Mouse (Mus musculus) intestine, postnatal 0 days (tissue): ENCODE results near the gene Morn1. TPM values are rescaled to one million over a fixed set of nuclear protein-coding genes. Genes with fewer than 3 reads are reported as not detected.
A peak's percentile ranks its signal among the peaks of the same experiment; 100 is the strongest.

Experiments
- ATAC-seq: fragments of 200-750 bp; cut with Nextera tagmentation; 2 replicates; pipeline ENCODE4 v1.8.0; 2017; ENCODE audit warnings: mild to moderate bottlenecking, moderate TSS enrichment, moderate library complexity
- H3K27ac ChIP-seq: fragments of 300-500 bp; sonication (generic); 2 replicates; pipeline ENCODE4 v1.5.1; 2014; ENCODE audit warnings: mild to moderate bottlenecking, low read depth, low read length, moderate library complexity
- H3K27me3 ChIP-seq: fragments of 300-500 bp; sonication (generic); replicated peaks from 2 replicates; pipeline ENCODE4 v1.6.1; 2014; ENCODE audit warnings: low read length, mixed read lengths; ENCODE audit not compliant: control insufficient read depth, insufficient read depth
- H3K36me3 ChIP-seq: fragments of 300-500 bp; sonication (generic); 2 replicates; pipeline ENCODE4 v1.6.1; 2014; ENCODE audit warnings: mild to moderate bottlenecking, moderate library complexity; ENCODE audit not compliant: control insufficient read depth, insufficient read depth
- H3K4me1 ChIP-seq: fragments of 300-500 bp; sonication (generic); replicated peaks from 2 replicates; pipeline ENCODE4 v1.6.1; 2014; ENCODE audit warnings: antibody characterized with exemption, low read length, mixed read lengths; ENCODE audit not compliant: control insufficient read depth, insufficient read depth
- H3K4me2 ChIP-seq: fragments of 300-500 bp; sonication (generic); replicated peaks from 2 replicates; pipeline ENCODE4 v1.6.1; 2014; ENCODE audit warnings: low read depth, mild to moderate bottlenecking, moderate library complexity
- H3K4me3 ChIP-seq: fragments of 300-500 bp; sonication (generic); 2 replicates; pipeline ENCODE4 v1.5.1; 2014; ENCODE audit warnings: low read depth, low read length
- H3K9ac ChIP-seq: fragments of 300-500 bp; sonication (generic); 2 replicates; pipeline ENCODE4 v1.6.1; 2014; ENCODE audit warnings: mild to moderate bottlenecking, low read depth, low read length
- H3K9me3 ChIP-seq: fragments of 300-500 bp; sonication (generic); 2 replicates; pipeline ENCODE4 v1.6.1; 2016; ENCODE audit warnings: mixed run types; ENCODE audit not compliant: control insufficient read depth
- CTCF ChIP-seq: sonication (generic); IDR thresholded peaks from 2 replicates; pipeline ENCODE4 v1.5.1; 2016; ENCODE audit warnings: low read depth, mild to moderate bottlenecking, control low read depth, antibody characterized with exemption, moderate library complexity
- WGBS: fragments of 180-500 bp; shearing (Covaris S2); extraction: QIAGEN DNeasy Blood & Tissue Kit; methylation state at CpG from one replicate; pipeline ENCODE4 v1.1.7; 2014; 5-methylcytosine and 5-hydroxymethylcytosine counted together
- polyA plus RNA-seq: library from polyadenylated mRNA; unstranded; fragments of >200 nt; fragmentation: Nextera tagmentation; extraction: Ambion mirVana; gene quantifications from 2 replicates; pipeline ENCODE4 v1.2.1, GENCODE M21; 2015

Morn1 gene
- polyA plus RNA-seq, 1 experiment from 2014 or later = 2.2 TPM

GRCm38 (mm10) chr4:155163685-155164084 is 77.3 kb downstream of the Morn1 start:
- H3K9ac ChIP-seq = no peak overlapping the region
- H3K4me2 ChIP-seq = no peak overlapping the region; the same call in 1 of the 2 replicates
- peaks cover 15% of the 10 kb centered on the region for H3K36me3 ChIP-seq
- H3K27me3 ChIP-seq = no peaks in the 10 kb centered on the region
- H3K4me1 ChIP-seq = peaks cover 32% of the 10 kb centered on the region
- peak overlapping the region; percentile 91 for H3K27ac ChIP-seq
- ATAC-seq = no peak
- no peak for TF ChIP-seq CTCF
- WGBS = 53% methylated on average over 8 of the region's 8 CpGs
- no peak overlapping the region for H3K4me3 ChIP-seq
- no peaks in the 10 kb centered on the region for H3K9me3 ChIP-seq

- peak overlapping the region; percentile 91 for H3K27ac ChIP-seq
- no peaks in the 10 kb centered on the region for H3K27me3 ChIP-seq
- peaks cover 7% of the 10 kb centered on the region for H3K36me3 ChIP-seq
- no peaks in the 10 kb centered on the region for H3K9me3 ChIP-seq
- WGBS = 47% methylated on average over 6 of the region's 6 CpGs
- ATAC-seq = no peak
- peaks cover 32% of the 10 kb centered on the region for H3K4me1 ChIP-seq
- H3K4me2 ChIP-seq = no peak overlapping the region
- no peak for TF ChIP-seq CTCF
- H3K4me3 ChIP-seq = no peak overlapping the region
- no peak overlapping the region for H3K9ac ChIP-seq
Measured at GRCm38 (mm10) chr4:155164550-155164949, 78.2 kb downstream of the Morn1 start.

DNA sequence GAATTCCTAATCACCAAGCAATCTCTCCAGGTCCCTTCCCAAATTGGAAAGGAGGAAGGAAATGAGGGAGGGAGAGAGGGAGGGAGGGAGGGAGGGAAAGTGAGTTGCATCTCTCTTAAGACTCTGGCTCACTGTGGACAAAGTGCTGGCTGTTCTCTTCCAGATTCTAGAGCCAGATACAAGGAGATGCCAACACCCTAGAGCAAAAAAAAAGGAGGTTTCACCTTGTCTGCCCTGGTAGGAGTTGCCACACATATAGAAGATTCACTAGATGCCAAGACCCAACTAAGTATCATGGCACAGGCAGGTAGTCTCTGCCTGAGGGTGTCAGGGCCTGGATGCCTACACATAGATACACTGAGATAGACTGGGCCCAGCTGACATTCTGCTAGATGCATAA is 79.5 kb downstream of the Morn1 start:
- peaks cover 32% of the 10 kb centered on the region for H3K4me1 ChIP-seq
- no peak overlapping the region for H3K9ac ChIP-seq
- no peak for ATAC-seq

GRCm38 (mm10) chr4:155168835-155169252 is 82.5 kb downstream of the Morn1 start:
- WGBS = 91% methylated on average over 8 of the region's 8 CpGs
- ATAC-seq = no peak
- peaks cover 10% of the 10 kb centered on the region for H3K4me1 ChIP-seq

More for the DNA sequence above, 79.5 kb downstream of the Morn1 start:
- Histone ChIP-seq H3K27ac (no peak overlapping the region), H3K4me3 (no peak overlapping the region), H3K4me2 (no peak overlapping the region), H3K9me3 (no peaks in the 10 kb centered on the region), H3K36me3 (no peaks in the 10 kb centered on the region; the same call in 1 of the 2 replicates), H3K27me3 (no peaks in the 10 kb centered on the region)
- TF ChIP-seq CTCF = no peak

DNA sequence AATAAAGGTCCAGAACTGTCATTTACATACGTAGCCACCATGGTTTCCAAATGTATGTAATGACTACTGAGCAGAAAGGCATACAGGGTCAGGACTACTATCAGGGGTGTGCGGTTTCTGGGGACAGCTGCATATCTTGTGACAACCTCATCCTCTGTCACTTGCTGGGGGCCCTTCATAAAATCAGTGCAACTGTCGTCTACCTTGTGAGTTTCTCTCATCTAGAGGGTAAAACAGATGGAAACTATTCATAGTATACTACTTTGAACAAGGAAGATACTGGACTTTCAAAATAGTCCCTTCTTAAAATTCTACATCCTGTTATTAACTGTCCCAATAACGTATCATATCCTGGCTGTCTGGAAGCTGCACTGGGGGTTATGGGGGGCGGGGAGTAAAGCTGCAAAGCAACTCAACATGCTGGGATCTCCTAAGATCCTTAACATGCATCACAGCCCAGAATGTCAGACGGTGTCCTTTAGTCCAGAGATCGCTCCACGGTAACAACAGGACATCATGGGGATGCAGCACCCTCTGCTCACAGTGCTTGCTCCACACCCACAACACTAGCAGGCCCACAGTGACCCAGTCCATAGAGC is 84.3 kb downstream of the Morn1 start:
- 74% methylated on average over 8 of the region's 8 CpGs for WGBS
- no peak for ATAC-seq
- no peaks in the 10 kb centered on the region for H3K27me3 ChIP-seq
- no peak for TF ChIP-seq CTCF
- no peaks in the 10 kb centered on the region for H3K9me3 ChIP-seq
- H3K4me1 ChIP-seq = peaks cover 16% of the 10 kb centered on the region
- H3K9ac ChIP-seq = no peak overlapping the region
- no peak overlapping the region for H3K4me3 ChIP-seq
- H3K27ac ChIP-seq = no peak overlapping the region; the same call in 1 of the 2 replicates
- H3K36me3 ChIP-seq = no peaks in the 10 kb centered on the region
- H3K4me2 ChIP-seq = no peak overlapping the region

More at GRCm38 (mm10) chr4:155168835-155169252, 82.5 kb downstream of the Morn1 start:
- Histone ChIP-seq H3K9me3 (no peaks in the 10 kb centered on the region), H3K4me2 (no peak overlapping the region), H3K27me3 (no peaks in the 10 kb centered on the region), H3K27ac (no peak overlapping the region), H3K36me3 (no peaks in the 10 kb centered on the region; the same call in 1 of the 2 replicates), H3K4me3 (no peak overlapping the region), H3K9ac (no peak overlapping the region)
- no peak for TF ChIP-seq CTCF

- Histone ChIP-seq H3K4me2 (no peak overlapping the region), H3K36me3 (no peaks in the 10 kb centered on the region; the same call in 1 of the 2 replicates), H3K4me1 (peaks cover 16% of the 10 kb centered on the region), H3K27ac (no peak overlapping the region), H3K27me3 (no peaks in the 10 kb centered on the region), H3K9me3 (no peaks in the 10 kb centered on the region), H3K4me3 (no peak overlapping the region), H3K9ac (no peak overlapping the region)
- TF ChIP-seq CTCF = no peak
- WGBS = 80% methylated on average over 5 of the region's 5 CpGs
- no peak for ATAC-seq
Measured at GRCm38 (mm10) chr4:155171961-155172533, 85.7 kb downstream of the Morn1 start.
